Mouse (Mus musculus) urinary bladder, postnatal 4 days (tissue): ENCODE results near the gene BC005537.
"Not testable (repeated sequence)": the region's sequence is repeated elsewhere in the genome, so short reads cannot be mapped to it uniquely, and the experiment has no call there.

Experiments
- DNase-seq, 2 experiments: peaks; one replicate each; pipeline ENCODE4 v3.0.0; 2021 to 2022; ENCODE audit warnings: low spot score in 2 of 2

BC005537 gene

DNA sequence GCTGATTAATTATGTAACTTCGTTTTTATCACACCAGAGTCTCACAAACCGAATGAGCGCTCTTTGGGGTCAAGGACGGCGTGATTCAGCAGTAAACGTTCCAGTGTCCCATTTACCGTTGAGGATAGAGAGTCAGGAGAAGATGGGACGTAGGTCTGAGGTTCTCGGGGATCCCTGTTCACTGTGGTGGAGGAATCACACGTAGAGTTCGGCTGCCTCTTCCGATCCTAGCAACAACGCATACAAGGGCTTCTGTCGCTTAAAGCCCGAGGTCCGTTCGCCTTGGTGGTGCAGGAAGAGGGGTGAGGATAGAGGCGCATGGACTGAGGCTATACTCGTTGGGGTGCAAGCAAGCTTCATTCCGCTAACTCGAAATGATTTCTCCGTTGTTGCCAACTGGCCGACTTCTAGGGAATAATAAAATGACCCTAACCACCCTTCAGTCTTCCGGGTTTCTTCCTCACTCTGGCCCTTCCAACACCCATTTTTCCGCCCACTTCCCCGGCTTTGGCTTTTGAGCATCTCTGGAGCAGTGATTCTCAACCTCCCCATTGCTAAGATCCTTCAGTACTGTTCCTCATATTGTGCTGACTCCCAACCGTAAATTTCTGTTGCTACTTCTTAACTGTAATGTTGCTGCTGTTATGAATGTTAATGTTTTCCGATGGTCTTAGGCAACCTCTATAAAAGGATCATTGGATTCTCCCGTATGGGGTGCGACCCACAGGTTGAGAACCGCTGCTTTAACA is 1.4 kb upstream of the BC005537 start:
- peak in 1 of 2 experiments; percentile 18 for DNase-seq

DNA sequence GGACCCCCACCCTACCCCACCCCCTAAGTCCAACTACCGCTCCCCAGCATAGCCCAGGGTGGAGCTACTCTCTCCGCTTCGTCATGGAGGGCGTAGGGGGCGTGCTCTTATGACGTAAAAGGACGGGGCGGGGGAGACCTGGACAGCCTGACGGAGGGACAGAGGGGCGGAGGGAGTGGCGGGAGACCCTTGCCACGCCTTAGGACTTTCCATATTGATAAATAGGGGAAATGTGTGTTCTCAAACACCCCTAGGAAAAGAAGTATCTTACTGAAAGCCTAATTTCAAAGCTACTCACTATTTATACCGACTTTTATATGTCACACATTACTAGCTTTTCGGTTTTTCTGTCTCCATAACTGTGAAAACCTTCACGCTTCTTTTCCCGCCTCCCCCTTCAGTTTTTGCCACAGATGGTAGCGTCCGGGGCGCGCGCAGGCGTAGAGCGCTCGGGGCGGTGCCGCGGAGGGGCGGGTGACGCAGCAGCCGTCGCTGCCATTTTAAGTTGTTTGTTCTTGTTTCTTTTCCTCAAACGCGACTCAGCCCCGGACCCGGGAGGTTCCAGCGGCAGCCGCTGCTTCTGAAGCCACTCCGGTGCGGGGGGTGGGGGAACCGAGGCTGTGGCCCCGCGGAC is 666 bp upstream of the BC005537 start:
- peak; percentile 94 to 95 for DNase-seq

DNA sequence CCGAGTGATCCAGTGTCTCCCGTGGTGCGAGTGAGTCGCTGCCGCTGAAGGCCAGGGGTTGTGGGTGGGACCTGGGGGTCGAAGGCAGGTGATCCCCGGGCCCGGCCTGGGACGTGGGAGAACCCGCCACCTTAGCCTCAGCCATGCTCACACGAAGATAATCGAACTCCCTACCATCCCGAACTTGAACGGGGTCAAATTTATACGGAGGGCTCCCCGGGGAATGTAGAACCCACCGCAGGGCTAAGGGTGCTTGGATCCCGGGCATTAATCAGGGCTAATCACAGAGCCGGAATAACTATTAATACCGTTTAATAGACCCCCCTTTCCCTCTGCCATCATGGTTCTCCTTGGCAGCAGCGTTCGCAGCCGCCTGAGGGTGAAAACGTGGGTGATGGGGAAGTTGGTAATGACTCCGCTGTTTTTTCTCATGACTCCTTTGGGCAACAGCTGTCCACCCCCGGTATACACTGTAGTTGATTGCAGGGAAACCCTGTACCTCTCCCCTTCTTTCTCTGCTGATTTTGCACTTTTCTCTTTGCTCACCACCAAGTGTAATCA is 754 bp downstream of the BC005537 start:
- peak in 1 of 2 experiments; percentile 23 for DNase-seq

GRCm38 (mm10) chr13:24803196-24803595 is 1.7 kb downstream of the BC005537 start:
- no peak for DNase-seq

GRCm38 (mm10) chr13:24806079-24806478 is 4.6 kb downstream of the BC005537 start:
- no peak for DNase-seq

DNA sequence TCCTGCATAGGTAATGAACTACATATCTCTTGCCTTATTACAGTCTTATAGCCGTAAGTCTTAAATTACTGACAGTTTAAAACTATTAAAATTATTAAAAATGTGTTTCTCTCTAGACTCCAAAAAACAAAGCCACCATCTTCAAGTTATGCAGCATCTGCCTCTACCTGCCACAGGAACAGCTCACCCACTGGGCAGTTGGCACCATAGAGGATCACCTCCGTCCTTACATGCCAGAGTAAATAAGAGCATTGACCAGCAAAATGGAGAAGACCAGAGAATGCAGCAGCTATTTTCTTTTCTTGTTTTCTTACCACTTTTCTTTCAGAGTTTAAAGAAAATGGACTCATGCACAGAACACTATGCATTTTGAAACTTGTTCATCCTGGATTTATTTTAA is 11.1 kb downstream of the BC005537 start:
- DNase-seq, result no peak

DNA sequence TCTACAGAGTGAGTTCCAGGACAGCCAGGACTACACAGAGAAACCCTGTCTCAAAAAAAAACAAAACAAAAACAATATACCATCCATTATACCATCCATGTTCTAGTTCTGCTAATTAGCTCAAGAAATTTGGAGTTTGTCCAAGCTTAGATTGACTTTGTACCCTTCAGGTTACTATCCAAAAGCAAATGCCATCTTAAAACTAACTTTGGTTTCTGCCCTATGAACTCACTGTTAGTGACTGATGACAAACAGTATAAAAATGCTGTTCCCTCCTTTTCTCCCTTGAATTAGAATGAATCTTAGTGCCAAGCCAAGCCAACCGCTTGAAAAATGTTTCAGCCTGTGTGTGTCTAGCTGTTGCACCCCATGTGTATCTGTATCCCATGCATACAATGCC is 13.2 kb downstream of the BC005537 start:
- no peak for DNase-seq

DNA sequence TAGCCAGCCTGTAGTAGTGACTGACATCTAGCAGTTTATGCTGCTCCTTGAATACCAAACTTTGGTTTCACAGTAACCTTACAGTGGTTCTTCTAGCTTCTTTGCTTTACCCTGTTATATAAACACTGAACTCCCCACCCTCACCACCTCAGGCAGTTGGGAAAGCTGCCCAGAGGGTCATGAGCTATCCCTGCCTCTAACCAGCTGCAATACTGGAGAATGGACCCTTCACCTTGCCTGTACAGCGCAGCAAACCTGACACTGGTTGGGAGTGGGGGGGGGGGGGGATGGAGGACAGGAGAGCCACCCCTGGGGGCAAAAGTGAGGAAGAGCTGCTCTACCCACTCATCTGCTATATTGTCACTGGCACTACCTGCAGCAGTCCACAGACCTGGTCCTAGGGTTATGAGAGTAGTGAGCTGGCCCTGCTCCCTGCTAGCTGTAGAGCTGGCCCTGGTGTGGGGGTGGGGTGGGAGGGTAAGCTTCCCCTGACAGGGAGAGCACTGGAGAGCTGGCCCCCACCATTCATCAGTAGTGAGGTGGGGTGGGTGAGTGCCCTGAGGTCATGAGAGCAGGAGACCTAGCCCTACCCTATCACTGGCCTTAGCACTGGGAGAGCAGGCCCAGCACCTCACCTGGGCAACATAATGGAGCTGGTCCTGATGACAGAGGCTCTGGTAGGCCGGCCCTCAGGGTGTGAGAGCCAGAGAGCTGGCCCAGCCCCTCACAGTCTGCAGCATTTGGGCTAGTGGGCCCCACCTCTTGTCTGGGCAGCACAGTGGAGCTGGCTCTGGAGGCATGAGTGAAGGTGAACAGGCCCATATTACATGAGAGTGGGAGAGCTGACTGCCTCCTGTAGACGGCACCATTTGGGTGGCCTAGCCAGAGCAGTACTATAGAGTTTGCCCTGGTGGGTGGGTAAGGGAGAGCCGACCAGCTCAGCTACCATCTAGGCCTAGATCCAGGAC is 15.0 kb downstream of the BC005537 start:
- no peak for DNase-seq

DNA sequence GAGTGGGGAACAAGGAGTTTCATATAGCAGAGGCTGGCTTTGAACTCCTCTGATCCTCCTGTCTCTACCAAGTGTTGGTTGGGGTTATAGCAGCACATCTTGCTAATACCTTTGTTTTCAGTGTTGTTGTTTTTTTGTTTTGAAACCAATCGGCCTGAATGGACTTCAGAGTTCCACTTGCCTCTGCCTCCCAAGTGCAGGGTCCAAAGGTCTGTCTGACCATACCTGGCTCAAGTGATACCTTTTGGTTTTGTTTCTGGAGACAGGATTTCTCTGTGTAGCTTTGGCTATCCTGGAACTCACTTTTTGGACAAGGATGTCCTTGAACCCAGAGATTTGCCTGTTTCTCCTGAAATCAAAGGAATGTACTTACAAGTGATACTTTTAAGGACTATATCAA is 18.5 kb downstream of the BC005537 start:
- DNase-seq, result no peak

DNA sequence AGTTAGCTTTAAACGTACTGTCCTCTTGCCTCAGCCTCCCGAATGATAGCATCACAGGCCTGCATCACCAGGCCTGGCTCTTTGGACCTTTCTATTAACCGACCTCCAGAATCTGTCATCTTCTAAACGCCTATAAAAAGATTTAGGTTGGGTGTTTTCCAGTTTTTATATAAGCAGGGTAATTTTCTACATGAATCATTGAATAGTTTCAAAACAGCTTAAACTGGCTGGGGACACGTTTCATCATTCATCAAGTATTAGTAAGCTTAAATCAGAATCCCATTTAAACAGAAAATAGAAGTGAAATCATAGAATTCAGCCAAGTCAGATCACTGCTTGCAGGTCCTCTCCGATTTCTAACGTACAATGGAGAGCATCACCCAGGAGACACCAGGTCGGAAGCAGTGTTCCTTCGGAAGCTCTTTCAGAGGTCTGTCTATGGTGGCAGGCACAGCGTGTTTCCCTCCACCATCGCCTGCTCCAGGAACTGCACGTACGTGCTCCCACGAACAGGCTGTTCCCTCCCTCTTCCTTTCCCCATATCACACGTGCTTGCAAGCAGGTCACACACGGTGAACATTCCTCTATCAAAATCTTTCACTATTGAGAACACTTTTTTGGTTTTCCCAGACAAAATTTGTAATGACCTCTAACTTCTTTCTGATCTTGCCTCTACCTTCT is 21.3 kb downstream of the BC005537 start:
- no peak for DNase-seq

DNA sequence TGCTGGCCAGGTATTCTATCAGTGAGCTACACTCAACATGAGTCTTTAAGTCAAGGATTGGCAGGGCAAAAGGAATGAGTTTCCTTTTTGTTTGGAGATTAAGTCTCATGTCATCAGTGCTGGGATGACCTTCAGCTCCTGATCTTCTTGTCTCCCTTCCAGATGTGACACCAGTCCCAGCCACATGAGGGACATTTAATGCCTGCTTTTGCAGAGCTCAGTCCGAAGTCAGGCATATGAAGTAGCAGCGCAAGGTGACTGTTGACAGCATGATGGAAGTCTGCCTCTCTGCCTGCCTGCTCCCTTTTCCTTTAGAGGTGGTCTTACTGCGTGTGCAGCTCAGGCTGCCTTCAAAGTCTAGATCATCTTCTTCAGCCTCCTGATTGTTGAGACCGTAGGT is 23.2 kb downstream of the BC005537 start:
- DNase-seq, result no peak

- DNase-seq, result no peak
These were observed 24.1 kb downstream of the BC005537 start for GRCm38 (mm10) chr13:24825587-24825986.

GRCm38 (mm10) chr13:24826116-24826515 is 24.7 kb downstream of the BC005537 start:
- DNase-seq, result no peak

- DNase-seq, result no peak
These were observed 29.4 kb downstream of the BC005537 start for GRCm38 (mm10) chr13:24830756-24831352.

DNA sequence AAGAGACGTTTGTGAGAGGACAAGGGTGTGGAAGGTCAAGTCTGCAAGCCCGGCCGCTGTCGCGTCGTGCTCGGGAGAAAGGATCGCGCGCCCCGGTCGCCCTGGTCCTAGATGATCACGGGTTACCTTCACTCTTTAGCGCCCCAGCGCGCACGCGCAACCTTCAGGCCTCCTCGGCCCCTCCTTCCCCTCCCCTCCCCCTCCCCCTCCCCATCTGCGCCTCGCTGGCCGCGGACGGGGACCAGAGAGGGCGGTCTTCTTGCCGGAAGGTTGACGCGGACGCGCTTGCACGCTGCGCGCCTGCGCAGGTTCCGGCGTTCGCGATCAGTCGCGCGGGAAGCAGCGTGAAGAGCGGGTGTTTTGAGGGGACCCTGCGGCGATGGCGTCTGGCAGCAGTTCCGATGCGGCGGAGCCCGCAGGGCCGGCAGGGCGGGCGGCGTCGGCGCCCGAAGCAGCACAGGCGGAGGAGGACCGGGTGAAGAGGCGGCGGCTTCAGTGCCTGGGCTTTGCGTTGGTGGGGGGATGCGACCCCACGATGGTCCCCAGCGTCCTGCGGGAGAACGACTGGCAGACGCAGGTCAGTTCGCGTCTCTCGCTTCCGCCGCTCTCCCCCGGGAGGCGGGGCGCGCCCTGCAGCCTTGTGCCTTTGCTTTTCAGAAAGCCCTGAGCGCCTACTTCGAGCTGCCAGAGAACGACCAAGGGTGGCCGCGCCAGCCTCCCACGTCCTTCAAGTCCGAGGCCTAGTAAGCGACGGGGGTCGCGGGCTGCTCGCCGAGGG is 30.1 kb downstream of the BC005537 start, which contains the start of the genes Acot13 and Tdp2:
TSS of gene Acot13 (minus strand) at position 188 of the 778 bp plus-strand sequence.
TSS of gene Tdp2 (plus strand) at position 327 of the 778 bp plus-strand sequence.
- DNase-seq, result peak; percentile 92 to 95

DNA sequence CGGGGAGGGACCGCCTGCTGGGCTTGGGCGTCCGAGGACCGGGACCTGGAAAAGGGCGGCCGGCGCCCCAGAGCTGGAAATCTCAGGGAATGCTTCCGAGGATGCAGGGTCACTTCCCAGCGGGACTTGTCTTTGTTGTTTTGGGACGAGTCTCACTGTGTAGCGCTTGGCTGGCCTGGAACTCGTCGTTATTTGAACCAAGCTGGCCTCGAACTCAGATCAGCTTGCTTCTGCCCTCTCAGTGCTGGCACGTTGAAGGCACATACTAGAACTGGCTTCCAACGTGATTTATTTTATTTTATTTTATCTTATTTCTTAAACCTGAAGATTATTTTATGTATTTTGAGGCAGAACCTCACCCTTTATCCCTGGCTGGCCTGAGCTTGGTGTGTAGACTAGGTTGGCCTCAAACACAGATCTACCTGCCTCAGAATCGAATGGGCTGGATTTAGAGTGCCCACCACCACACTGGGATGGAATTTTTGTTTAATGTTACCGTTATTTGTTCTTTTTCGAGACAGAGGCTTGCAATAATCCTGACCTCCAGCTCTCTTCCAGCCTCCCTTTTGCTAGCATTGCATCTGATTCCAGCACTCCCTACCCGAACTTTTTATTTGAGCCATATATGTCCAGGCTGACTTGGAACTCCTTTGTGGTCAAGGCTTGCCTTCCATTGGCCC is 30.8 kb downstream of the BC005537 start:
- DNase-seq, result no peak

GRCm38 (mm10) chr13:24832811-24833155 is 31.3 kb downstream of the BC005537 start:
- no peak for DNase-seq

GRCm38 (mm10) chr13:24837765-24838164 is 36.3 kb downstream of the BC005537 start:
- not testable (repeated sequence) for DNase-seq

GRCm38 (mm10) chr13:24839831-24840230 is 38.4 kb downstream of the BC005537 start:
- no peak for DNase-seq
